Mouse (Mus musculus) heart, embryonic 11.5 days (tissue): ENCODE measurements at regions not wholly inside any gene's neighbourhood (a gene's known extent, or its start where the extent isn't known, plus 50 kb on each side); places are given as distances from the start of the nearest gene placed in this dataset.

Experiments used
- ATAC-seq: fragments of 200-750 bp; cut with Nextera tagmentation; replicated peaks from 2 replicates; pipeline ENCODE4 v1.8.0; 2017; ENCODE audit warnings: moderate library complexity; ENCODE audit not compliant: insufficient number of reproducible peaks, low FRiP score, low TSS enrichment
- H3K27ac ChIP-seq: fragments of 300-500 bp; sonication (generic); 2 replicates; pipeline ENCODE4 v1.5.1; 2014; ENCODE audit warnings: mild to moderate bottlenecking, low read depth, low read length
- H3K27me3 ChIP-seq: fragments of 300-500 bp; sonication (generic); 2 replicates; pipeline ENCODE4 v1.6.1; 2014; ENCODE audit warnings: mild to moderate bottlenecking, low read length, mixed read lengths; ENCODE audit not compliant: control insufficient read depth, insufficient read depth
- H3K36me3 ChIP-seq: fragments of 300-500 bp; sonication (generic); 2 replicates; pipeline ENCODE4 v1.6.1; 2014; ENCODE audit warnings: mild to moderate bottlenecking, low read length, moderate library complexity, mixed read lengths; ENCODE audit not compliant: control insufficient read depth, insufficient read depth
- H3K4me1 ChIP-seq: fragments of 300-500 bp; sonication (generic); 2 replicates; pipeline ENCODE4 v1.6.1; 2014; ENCODE audit warnings: low read length; ENCODE audit not compliant: control insufficient read depth, insufficient read depth
- H3K4me2 ChIP-seq: fragments of 300-500 bp; sonication (generic); 2 replicates; pipeline ENCODE4 v1.6.1; 2014; ENCODE audit warnings: mild to moderate bottlenecking, moderate library complexity
- H3K4me3 ChIP-seq: fragments of 300-500 bp; sonication (generic); 2 replicates; pipeline ENCODE4 v1.5.1; 2014; ENCODE audit warnings: low read depth, low read length
- H3K9ac ChIP-seq: fragments of 300-500 bp; sonication (generic); 2 replicates; pipeline ENCODE4 v1.6.1; 2014; ENCODE audit warnings: mild to moderate bottlenecking, low read depth, low read length, moderate library complexity
- H3K9me3 ChIP-seq: fragments of 300-500 bp; sonication (generic); replicated peaks from 2 replicates; pipeline ENCODE4 v1.6.1; 2016; ENCODE audit warnings: low read length; ENCODE audit not compliant: control insufficient read depth
- WGBS: fragments of 180-500 bp; shearing (Covaris S2); extraction: QIAGEN DNeasy Blood & Tissue Kit; methylation state at CpG from one replicate; pipeline ENCODE4 v1.1.7; 2014; ENCODE audit not compliant: insufficient replicate concordance; 5-methylcytosine and 5-hydroxymethylcytosine counted together

GRCm38 (mm10) chr10:41018888-41019287 lies 53.2 kb downstream of the Gpr6 start:
- H3K4me3 ChIP-seq: no peak overlapping the region
- H3K27me3 ChIP-seq: no peaks in the 10 kb centered on the region
- no peaks in the 10 kb centered on the region for H3K4me1 ChIP-seq
- ATAC-seq: no peak
- H3K9ac ChIP-seq: no peak overlapping the region
- H3K27ac ChIP-seq: no peak overlapping the region
- H3K4me2 ChIP-seq: no peak overlapping the region
- WGBS: 46% methylated on average over 5 of the region's 5 CpGs
- H3K9me3 ChIP-seq: no peaks in the 10 kb centered on the region
- no peaks in the 10 kb centered on the region for H3K36me3 ChIP-seq

- no peak overlapping the region for H3K27ac ChIP-seq
- no peak overlapping the region for H3K9ac ChIP-seq
- H3K36me3 ChIP-seq: no peaks in the 10 kb centered on the region
- H3K9me3 ChIP-seq: no peaks in the 10 kb centered on the region
- H3K4me2 ChIP-seq: no peak overlapping the region
- WGBS: 34% methylated on average over 7 of the region's 7 CpGs
- no peak overlapping the region for H3K4me3 ChIP-seq
- no peaks in the 10 kb centered on the region for H3K27me3 ChIP-seq
- H3K4me1 ChIP-seq: no peaks in the 10 kb centered on the region
- ATAC-seq: no peak
These were observed 55.5 kb downstream of the Gpr6 start for GRCm38 (mm10) chr10:41016547-41016946.

- no peak overlapping the region for H3K4me3 ChIP-seq
- no peak overlapping the region for H3K9ac ChIP-seq
- H3K4me2 ChIP-seq: no peak overlapping the region
- no peaks in the 10 kb centered on the region for H3K27me3 ChIP-seq
- H3K36me3 ChIP-seq: no peaks in the 10 kb centered on the region
- H3K4me1 ChIP-seq: no peaks in the 10 kb centered on the region
- no peaks in the 10 kb centered on the region for H3K9me3 ChIP-seq
- WGBS: 37% methylated on average over 4 of the region's 4 CpGs
- no peak overlapping the region for H3K27ac ChIP-seq
- no peak for ATAC-seq
These were observed 56.4 kb downstream of the Gpr6 start for GRCm38 (mm10) chr10:41015654-41016053.

DNA sequence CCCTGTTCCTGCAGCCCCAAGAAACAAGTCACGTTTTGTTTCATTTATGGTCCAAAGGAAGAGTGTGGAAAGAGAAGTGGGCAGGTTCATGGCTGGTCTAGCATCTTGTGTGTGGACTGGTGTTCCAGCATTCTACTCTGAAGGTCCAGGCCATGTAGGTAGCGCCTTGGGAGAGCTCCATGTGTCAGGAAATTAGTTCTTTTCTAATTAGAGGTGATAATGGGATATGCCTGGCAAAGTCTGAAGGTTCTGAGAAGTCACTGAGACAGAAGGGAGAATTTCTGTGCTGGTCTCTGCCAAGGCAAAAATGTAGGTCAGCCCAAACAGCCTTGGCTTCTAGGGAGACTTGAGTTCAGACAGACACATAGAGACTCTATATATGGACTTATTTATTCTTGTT lies 61.5 kb downstream of the Gpr6 start:
- Histone ChIP-seq H3K4me2 (no peak overlapping the region), H3K4me3 (no peak overlapping the region), H3K27ac (no peak overlapping the region), H3K9ac (no peak overlapping the region), H3K36me3 (no peaks in the 10 kb centered on the region), H3K27me3 (no peaks in the 10 kb centered on the region), H3K9me3 (no peaks in the 10 kb centered on the region), H3K4me1 (no peaks in the 10 kb centered on the region)
- ATAC-seq: no peak
- WGBS: 77% methylated on average over 2 of the region's 2 CpGs

DNA sequence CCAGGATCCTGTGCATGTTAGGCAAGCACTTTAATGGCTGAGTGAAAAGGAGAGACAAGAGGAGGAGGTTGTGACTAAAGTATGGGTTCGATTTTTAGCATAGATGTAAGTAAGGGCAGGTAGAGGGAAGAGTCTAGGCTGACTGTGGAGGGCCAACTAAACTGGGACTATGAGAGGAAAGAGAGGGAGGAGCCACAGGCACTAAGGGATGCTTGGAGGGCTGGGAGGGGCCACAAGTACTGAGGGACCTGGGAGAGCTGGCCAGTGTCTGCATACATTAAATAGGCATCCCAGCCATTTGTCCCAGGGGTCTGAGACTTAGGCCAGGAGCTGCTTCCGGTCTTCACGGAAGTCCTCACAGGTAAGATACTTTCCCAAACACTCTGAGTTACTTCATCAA lies 64.2 kb downstream of the Gpr6 start:
- Histone ChIP-seq H3K9ac (no peak overlapping the region), H3K27me3 (no peaks in the 10 kb centered on the region), H3K4me1 (no peaks in the 10 kb centered on the region), H3K36me3 (no peaks in the 10 kb centered on the region), H3K9me3 (no peaks in the 10 kb centered on the region), H3K4me2 (no peak overlapping the region), H3K4me3 (no peak overlapping the region), H3K27ac (no peak overlapping the region)
- no peak for ATAC-seq
- WGBS: 56% methylated on average over 3 of the region's 3 CpGs

DNA sequence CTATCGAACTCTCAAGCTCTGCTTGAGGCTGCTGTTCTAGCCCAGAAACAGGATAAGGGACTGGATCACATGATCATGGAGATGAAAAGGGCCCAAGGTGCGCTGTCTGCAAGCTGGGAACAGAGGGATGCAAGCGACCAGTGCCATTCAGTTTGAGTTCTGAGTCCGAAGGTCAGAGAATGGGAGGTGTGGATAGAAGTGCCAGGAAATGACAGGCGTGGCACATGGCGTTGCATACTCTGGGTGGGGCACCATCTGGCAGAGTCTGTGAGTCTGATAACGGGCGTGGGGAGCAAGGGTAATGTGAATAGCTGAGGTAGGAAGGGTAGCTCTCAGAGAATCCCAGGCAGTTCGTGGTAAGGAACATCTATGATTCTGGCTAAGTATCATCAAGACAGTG lies 65.5 kb downstream of the Gpr6 start:
- H3K4me2 ChIP-seq: no peak overlapping the region
- H3K9me3 ChIP-seq: no peaks in the 10 kb centered on the region
- WGBS: 68% methylated on average over 9 of the region's 9 CpGs
- no peaks in the 10 kb centered on the region for H3K36me3 ChIP-seq
- H3K27me3 ChIP-seq: no peaks in the 10 kb centered on the region
- no peak overlapping the region for H3K4me3 ChIP-seq
- no peak overlapping the region for H3K9ac ChIP-seq
- ATAC-seq: peak; percentile 64; the same call in 1 of the 2 replicates
- no peaks in the 10 kb centered on the region for H3K4me1 ChIP-seq
- H3K27ac ChIP-seq: no peak overlapping the region

GRCm38 (mm10) chr10:41005776-41006175 lies 66.3 kb downstream of the Gpr6 start:
- H3K27me3 ChIP-seq: no peaks in the 10 kb centered on the region
- no peaks in the 10 kb centered on the region for H3K9me3 ChIP-seq
- no peak overlapping the region for H3K27ac ChIP-seq
- no peak for ATAC-seq
- no peak overlapping the region for H3K4me2 ChIP-seq
- H3K4me3 ChIP-seq: no peak overlapping the region
- no peak overlapping the region for H3K9ac ChIP-seq
- 88% methylated on average over 9 of the region's 9 CpGs for WGBS
- H3K4me1 ChIP-seq: no peaks in the 10 kb centered on the region
- H3K36me3 ChIP-seq: no peaks in the 10 kb centered on the region

GRCm38 (mm10) chr10:41004753-41005152 lies 67.3 kb downstream of the Gpr6 start:
- WGBS: 60% methylated on average over 3 of the region's 3 CpGs

GRCm38 (mm10) chr10:41004044-41004689 lies 67.9 kb downstream of the Gpr6 start:
- Histone ChIP-seq H3K27me3 (no peaks in the 10 kb centered on the region), H3K4me3 (no peak overlapping the region), H3K9ac (no peak overlapping the region), H3K36me3 (no peaks in the 10 kb centered on the region), H3K9me3 (no peaks in the 10 kb centered on the region), H3K4me2 (no peak overlapping the region), H3K4me1 (no peaks in the 10 kb centered on the region), H3K27ac (no peak overlapping the region)
- peak; percentile 68; the same call in 1 of the 2 replicates for ATAC-seq
- 29% methylated on average over 7 of the region's 7 CpGs for WGBS

More at GRCm38 (mm10) chr10:41004753-41005152, 67.3 kb downstream of the Gpr6 start:
- Histone ChIP-seq H3K4me2 (no peak overlapping the region), H3K4me3 (no peak overlapping the region), H3K4me1 (no peaks in the 10 kb centered on the region), H3K36me3 (no peaks in the 10 kb centered on the region), H3K27ac (no peak overlapping the region), H3K9me3 (no peaks in the 10 kb centered on the region), H3K27me3 (no peaks in the 10 kb centered on the region), H3K9ac (no peak overlapping the region)
- no peak for ATAC-seq
